Mouse (Mus musculus) hindbrain, embryonic 14.5 days (tissue): ENCODE measurements around the gene Catsperd. TPM values are rescaled to one million over a fixed set of nuclear protein-coding genes. Genes with fewer than 3 reads are reported as not detected.

Source experiments
- ATAC-seq: fragments of 200-750 bp; cut with Nextera tagmentation; 2 replicates; pipeline ENCODE4 v1.8.0; 2017; ENCODE audit warnings: moderate number of reproducible peaks, mild to moderate bottlenecking, moderate TSS enrichment, moderate library complexity; ENCODE audit not compliant: low FRiP score
- DNase-seq: peaks from one replicate; pipeline ENCODE4 v3.0.0-alpha.2; 2015; ENCODE audit warnings: low spot score
- H3K27ac ChIP-seq: fragments of 300-500 bp; sonication (generic); 2 replicates; pipeline ENCODE4 v1.5.1; 2014; ENCODE audit warnings: mild to moderate bottlenecking, moderate library complexity
- H3K27me3 ChIP-seq: fragments of 300-500 bp; sonication (generic); 2 replicates; pipeline ENCODE4 v1.6.1; 2014; ENCODE audit warnings: mild to moderate bottlenecking, low read length, mixed read lengths; ENCODE audit not compliant: control insufficient read depth, insufficient read depth
- H3K36me3 ChIP-seq: fragments of 300-500 bp; sonication (generic); replicated peaks from 2 replicates; pipeline ENCODE4 v1.6.1; 2014; ENCODE audit not compliant: control insufficient read depth, insufficient read depth
- H3K4me1 ChIP-seq: fragments of 300-500 bp; sonication (generic); replicated peaks from 2 replicates; pipeline ENCODE4 v1.6.1; 2014; ENCODE audit warnings: antibody characterized with exemption, low read length, mixed read lengths; ENCODE audit not compliant: control insufficient read depth, insufficient read depth
- H3K4me2 ChIP-seq: fragments of 300-500 bp; sonication (generic); replicated peaks from 2 replicates; pipeline ENCODE4 v1.6.1; 2014; ENCODE audit warnings: mild to moderate bottlenecking, moderate library complexity
- H3K4me3 ChIP-seq: fragments of 300-500 bp; sonication (generic); replicated peaks from 2 replicates; pipeline ENCODE4 v1.5.1; 2014; ENCODE audit warnings: mild to moderate bottlenecking, low read length
- H3K9ac ChIP-seq: fragments of 300-500 bp; sonication (generic); 2 replicates; pipeline ENCODE4 v1.6.1; 2014
- H3K9me3 ChIP-seq: fragments of 300-500 bp; sonication (generic); 2 replicates; pipeline ENCODE4 v1.6.1; 2016; ENCODE audit warnings: low read length; ENCODE audit not compliant: control insufficient read depth
- WGBS: fragments of 180-500 bp; shearing (Covaris S2); extraction: QIAGEN DNeasy Blood & Tissue Kit; methylation state at CpG from one replicate; pipeline ENCODE4 v1.1.7; 2014; 5-methylcytosine and 5-hydroxymethylcytosine counted together
- polyA plus RNA-seq: library from polyadenylated mRNA; unstranded; fragments of >200 nt; fragmentation: Nextera tagmentation; extraction: Ambion mirVana; gene quantifications from 2 replicates; pipeline ENCODE4 v1.2.1, GENCODE M21; 2014

The Catsperd gene
- polyA plus RNA-seq, 1 experiment from 2014 or later, result 1.5 TPM

- Histone ChIP-seq H3K4me3 (no peak overlapping the region), H3K9ac (no peak overlapping the region), H3K27ac (no peak overlapping the region), H3K36me3 (peaks cover 96% of the 10 kb centered on the region), H3K27me3 (no peaks in the 10 kb centered on the region), H3K4me1 (no peaks in the 10 kb centered on the region), H3K4me2 (no peak overlapping the region), H3K9me3 (no peaks in the 10 kb centered on the region)
- DNase-seq (no peak), ATAC-seq (no peak)
- WGBS, result 89% methylated on average over 8 of the region's 8 CpGs
Measured at GRCm38 (mm10) chr17:56593527-56594271, 34.2 kb upstream of the Catsperd start.

- WGBS, result 94% methylated on average over 28 of the region's 28 CpGs
- no peak overlapping the region for H3K4me2 ChIP-seq
- no peak overlapping the region for H3K9ac ChIP-seq
Measured at GRCm38 (mm10) chr17:56603186-56604069, 24.5 kb upstream of the Catsperd start.

DNA sequence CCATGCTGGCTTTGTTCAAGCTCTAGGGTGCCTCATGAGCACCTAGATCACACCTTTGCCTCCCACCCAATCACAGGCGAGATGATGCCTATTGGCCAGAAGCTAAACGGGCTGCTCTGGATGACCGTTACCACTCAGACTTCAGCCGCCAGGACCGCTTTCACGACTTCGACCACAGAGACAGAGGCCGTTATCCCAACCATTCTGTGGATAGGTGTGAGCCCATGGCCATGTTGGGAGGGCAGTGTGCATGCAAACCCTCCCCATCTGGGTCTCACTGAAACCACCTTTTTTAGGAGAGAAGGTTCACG is 23.9 kb upstream of the Catsperd start:
- Histone ChIP-seq H3K9me3 (no peaks in the 10 kb centered on the region), H3K4me3 (no peak overlapping the region), H3K36me3 (peaks cover 92% of the 10 kb centered on the region), H3K4me1 (peaks cover 9% of the 10 kb centered on the region), H3K27ac (no peak overlapping the region), H3K9ac (no peak overlapping the region), H3K4me2 (no peak overlapping the region), H3K27me3 (no peaks in the 10 kb centered on the region)
- ATAC-seq (no peak), DNase-seq (no peak)
- 94% methylated on average over 9 of the region's 9 CpGs for WGBS

More at GRCm38 (mm10) chr17:56603186-56604069, 24.5 kb upstream of the Catsperd start:
- Histone ChIP-seq H3K27ac (no peak overlapping the region), H3K4me3 (no peak overlapping the region), H3K9me3 (no peaks in the 10 kb centered on the region), H3K36me3 (peaks cover 92% of the 10 kb centered on the region), H3K27me3 (no peaks in the 10 kb centered on the region), H3K4me1 (peaks cover 3% of the 10 kb centered on the region)
- DNase-seq (no peak), ATAC-seq (no peak)

DNA sequence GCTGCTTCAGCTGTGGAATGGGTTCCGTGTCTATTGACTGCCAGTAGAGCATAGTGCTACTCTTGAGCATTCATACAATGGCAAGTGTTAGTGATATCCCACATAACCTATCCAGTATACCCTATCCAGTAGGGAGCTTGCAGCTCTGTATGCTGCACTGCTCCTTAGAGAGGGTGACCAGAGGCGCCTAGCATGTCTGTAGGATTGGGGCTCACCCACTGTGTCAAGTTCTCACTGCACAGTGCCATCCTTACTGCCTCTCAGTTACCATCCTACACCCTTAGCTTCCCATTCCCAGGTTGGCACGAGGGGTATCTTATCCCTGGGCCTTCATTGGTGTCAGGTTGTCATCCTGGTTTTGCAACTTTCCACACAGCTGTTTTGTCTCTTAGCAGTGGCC is 23.5 kb upstream of the Catsperd start:
- no peak overlapping the region for H3K4me2 ChIP-seq
- no peak overlapping the region for H3K27ac ChIP-seq
- ATAC-seq, result no peak
- H3K4me3 ChIP-seq, result no peak overlapping the region
- peaks cover 88% of the 10 kb centered on the region for H3K36me3 ChIP-seq
- WGBS, result 94% methylated on average over 3 of the region's 3 CpGs
- no peak overlapping the region for H3K9ac ChIP-seq
- H3K9me3 ChIP-seq, result no peaks in the 10 kb centered on the region
- H3K4me1 ChIP-seq, result peaks cover 9% of the 10 kb centered on the region
- no peaks in the 10 kb centered on the region for H3K27me3 ChIP-seq
- no peak for DNase-seq

- H3K4me3 ChIP-seq, result no peak overlapping the region
- ATAC-seq, result no peak
- WGBS, result 89% methylated on average over 9 of the region's 9 CpGs
Measured at GRCm38 (mm10) chr17:56605431-56605830, 22.5 kb upstream of the Catsperd start.

GRCm38 (mm10) chr17:56607521-56608062 is 20.4 kb upstream of the Catsperd start:
- no peak overlapping the region for H3K4me2 ChIP-seq
- peaks cover 15% of the 10 kb centered on the region for H3K4me1 ChIP-seq
- DNase-seq, result no peak
- peaks cover 56% of the 10 kb centered on the region for H3K36me3 ChIP-seq
- H3K9ac ChIP-seq, result no peak overlapping the region
- no peaks in the 10 kb centered on the region for H3K27me3 ChIP-seq
- no peak for ATAC-seq
- H3K4me3 ChIP-seq, result no peak overlapping the region
- no peaks in the 10 kb centered on the region for H3K9me3 ChIP-seq
- WGBS, result 82% methylated on average over 3 of the region's 3 CpGs
- no peak overlapping the region for H3K27ac ChIP-seq

More at GRCm38 (mm10) chr17:56605431-56605830, 22.5 kb upstream of the Catsperd start:
- H3K9ac ChIP-seq, result no peak overlapping the region
- no peaks in the 10 kb centered on the region for H3K9me3 ChIP-seq
- H3K27ac ChIP-seq, result no peak overlapping the region
- peaks cover 78% of the 10 kb centered on the region for H3K36me3 ChIP-seq
- peaks cover 14% of the 10 kb centered on the region for H3K4me1 ChIP-seq
- H3K27me3 ChIP-seq, result no peaks in the 10 kb centered on the region
- DNase-seq, result no peak
- no peak overlapping the region for H3K4me2 ChIP-seq

DNA sequence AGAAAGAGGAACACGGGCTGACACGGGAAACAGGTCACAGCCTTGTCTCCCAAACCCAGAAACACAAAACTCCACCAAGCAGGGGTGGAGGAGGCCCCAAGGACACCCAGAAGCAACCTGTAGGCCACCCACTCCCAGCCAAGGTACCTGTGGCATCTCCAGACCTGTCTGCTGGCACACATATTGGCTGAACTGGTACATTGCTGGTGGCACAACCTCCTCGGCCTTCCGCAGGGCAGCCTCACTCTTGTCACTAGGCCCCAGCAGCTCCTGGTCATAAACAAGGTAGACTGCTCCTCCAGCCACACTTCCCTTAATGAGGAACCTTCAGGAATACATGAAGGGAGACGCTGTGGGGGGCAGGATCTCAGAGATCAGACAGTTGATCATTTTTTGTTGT is 19.2 kb upstream of the Catsperd start:
- peaks cover 45% of the 10 kb centered on the region for H3K36me3 ChIP-seq
- peak overlapping the region; percentile 82 for H3K9ac ChIP-seq
- H3K27ac ChIP-seq, result peak overlapping the region; percentile 82
- WGBS, result 55% methylated on average over 5 of the region's 5 CpGs
- H3K4me3 ChIP-seq, result peak overlapping the region; percentile 66
- no peak for ATAC-seq
- no peaks in the 10 kb centered on the region for H3K9me3 ChIP-seq
- peak overlapping the region; percentile 77 for H3K4me2 ChIP-seq
- H3K27me3 ChIP-seq, result no peaks in the 10 kb centered on the region
- peaks cover 15% of the 10 kb centered on the region for H3K4me1 ChIP-seq
- no peak for DNase-seq

DNA sequence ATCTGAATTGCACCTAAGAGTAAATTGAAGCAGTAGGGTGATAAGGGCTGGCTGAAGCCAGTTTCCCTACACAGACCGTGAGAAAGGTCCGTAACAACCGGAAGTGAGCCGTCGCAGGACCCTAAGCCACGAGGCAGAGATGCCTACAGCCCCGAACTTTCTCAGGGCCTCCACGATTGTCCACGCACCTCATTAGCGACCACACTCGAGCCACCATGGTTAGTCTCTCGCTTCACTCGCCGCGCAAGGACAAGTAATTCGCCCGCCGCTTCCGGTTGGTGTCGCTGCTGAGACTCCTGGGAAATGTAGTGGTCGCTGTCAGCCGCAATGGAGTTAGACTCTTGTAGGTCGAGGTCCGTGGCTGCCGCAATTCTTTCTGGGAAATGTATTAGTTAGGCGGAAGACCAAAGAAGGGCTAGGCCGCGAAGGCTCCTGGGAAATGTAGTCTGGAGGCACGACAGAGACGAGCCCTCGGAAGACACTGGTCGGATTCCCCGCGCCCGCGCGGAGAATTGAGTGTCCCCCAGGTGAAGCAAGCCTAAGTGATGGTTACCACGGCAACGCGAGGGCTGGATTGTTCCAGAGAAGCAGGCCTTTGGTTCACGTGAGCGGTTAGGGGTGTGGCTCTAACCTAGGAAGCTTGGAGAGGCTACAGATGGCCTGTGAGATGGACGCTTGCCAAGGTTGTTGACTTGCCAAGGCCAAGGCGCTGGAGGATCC is 18.3 kb upstream of the Catsperd start, which contains the start of gene 2410015M20Rik:
2410015M20Rik (minus strand) TSS at position 320 of the 720 bp plus-strand sequence.
- Histone ChIP-seq H3K4me3 (peak within 1 kb of the TSS; percentile 66), H3K4me2 (peak within 1 kb of the TSS; percentile 77), H3K27ac (peak within 1 kb of the TSS; percentile 82), H3K36me3 (peaks cover 41% of the 10 kb centered on the region), H3K27me3 (no peaks in the 10 kb centered on the region), H3K4me1 (peaks cover 20% of the 10 kb centered on the region), H3K9me3 (no peaks in the 10 kb centered on the region), H3K9ac (peak within 1 kb of the TSS; percentile 82)
- peak; percentile 95 for DNase-seq
- ATAC-seq, result peak; percentile 88
- under 1% methylated on average over 44 of the region's 44 CpGs for WGBS

GRCm38 (mm10) chr17:56611323-56611722 is 16.6 kb upstream of the Catsperd start:
- H3K27ac ChIP-seq, result no peak overlapping the region
- H3K4me2 ChIP-seq, result no peak overlapping the region
- 66% methylated on average over 2 of the region's 2 CpGs for WGBS
- H3K36me3 ChIP-seq, result peaks cover 40% of the 10 kb centered on the region
- H3K4me3 ChIP-seq, result no peak overlapping the region
- peaks cover 26% of the 10 kb centered on the region for H3K4me1 ChIP-seq
- DNase-seq (no peak), ATAC-seq (no peak)
- H3K9me3 ChIP-seq, result no peaks in the 10 kb centered on the region
- H3K9ac ChIP-seq, result no peak overlapping the region
- no peaks in the 10 kb centered on the region for H3K27me3 ChIP-seq
